Mouse (Mus musculus) mesoderm, embryonic 11.5 days (tissue): ENCODE measurements at regions not wholly inside any gene's neighbourhood (a gene's known extent, or its start where the extent isn't known, plus 50 kb on each side); places are given as distances from the start of the nearest gene placed in this dataset.

Experiments used
- DNase-seq: peaks from one replicate; pipeline ENCODE4 v3.0.0-alpha.2; 2012; ENCODE audit warnings: low read depth, low spot score

- DNase-seq = no peak
Measured at GRCm38 (mm10) chr5:46578540-46579173, 721.2 kb upstream of the Lcorl start.

- DNase-seq = peak; percentile 2
Measured at GRCm38 (mm10) chr5:46573869-46574268, 716.5 kb upstream of the Lcorl start.

DNA sequence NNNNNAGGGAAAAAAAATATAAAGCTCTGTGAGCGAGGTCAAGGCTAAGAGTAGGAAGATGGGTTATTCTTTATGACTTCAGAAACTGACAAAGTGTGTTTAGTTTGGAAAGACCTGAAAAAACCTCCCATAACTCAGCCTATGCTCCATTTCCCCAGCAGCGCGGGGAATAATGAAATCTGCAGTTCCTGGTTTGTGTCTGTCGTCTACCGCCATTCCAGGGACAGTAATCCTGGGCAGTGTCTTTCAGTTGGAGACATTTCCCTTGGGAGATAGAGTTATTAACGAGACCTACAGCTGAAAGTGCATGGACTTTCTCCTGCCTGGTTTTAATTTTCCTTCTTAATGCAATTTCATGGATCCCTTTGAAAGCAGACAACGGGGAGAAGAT lies 715.9 kb upstream of the Lcorl start:
- peak; percentile 24 for DNase-seq

DNA sequence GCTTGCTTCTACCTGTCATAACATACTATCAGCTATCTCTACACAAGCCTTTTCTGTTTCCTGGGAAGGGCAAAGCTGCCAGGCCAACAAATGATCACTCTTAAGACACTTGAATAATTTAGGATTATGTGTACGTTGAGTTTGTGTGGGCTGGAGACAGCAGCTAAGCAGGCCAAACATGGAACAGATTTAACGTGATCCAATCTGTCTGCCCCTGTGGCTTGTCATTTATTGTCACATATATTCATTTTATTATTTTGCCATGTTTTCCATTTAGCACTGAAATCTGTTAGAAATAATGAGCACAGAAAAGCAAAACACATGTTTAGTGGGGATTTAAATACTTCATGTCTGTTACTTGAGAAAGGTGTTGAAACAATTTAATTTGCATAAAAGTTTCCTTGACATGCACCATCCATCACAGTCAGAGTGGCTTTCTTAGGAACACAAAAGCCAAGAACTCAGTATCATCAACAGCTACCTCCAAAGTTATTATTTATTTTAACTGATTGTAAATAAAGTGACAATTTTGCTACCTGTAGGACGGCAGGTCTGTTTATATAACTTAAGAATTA lies 699.4 kb upstream of the Lcorl start:
- DNase-seq = no peak

DNA sequence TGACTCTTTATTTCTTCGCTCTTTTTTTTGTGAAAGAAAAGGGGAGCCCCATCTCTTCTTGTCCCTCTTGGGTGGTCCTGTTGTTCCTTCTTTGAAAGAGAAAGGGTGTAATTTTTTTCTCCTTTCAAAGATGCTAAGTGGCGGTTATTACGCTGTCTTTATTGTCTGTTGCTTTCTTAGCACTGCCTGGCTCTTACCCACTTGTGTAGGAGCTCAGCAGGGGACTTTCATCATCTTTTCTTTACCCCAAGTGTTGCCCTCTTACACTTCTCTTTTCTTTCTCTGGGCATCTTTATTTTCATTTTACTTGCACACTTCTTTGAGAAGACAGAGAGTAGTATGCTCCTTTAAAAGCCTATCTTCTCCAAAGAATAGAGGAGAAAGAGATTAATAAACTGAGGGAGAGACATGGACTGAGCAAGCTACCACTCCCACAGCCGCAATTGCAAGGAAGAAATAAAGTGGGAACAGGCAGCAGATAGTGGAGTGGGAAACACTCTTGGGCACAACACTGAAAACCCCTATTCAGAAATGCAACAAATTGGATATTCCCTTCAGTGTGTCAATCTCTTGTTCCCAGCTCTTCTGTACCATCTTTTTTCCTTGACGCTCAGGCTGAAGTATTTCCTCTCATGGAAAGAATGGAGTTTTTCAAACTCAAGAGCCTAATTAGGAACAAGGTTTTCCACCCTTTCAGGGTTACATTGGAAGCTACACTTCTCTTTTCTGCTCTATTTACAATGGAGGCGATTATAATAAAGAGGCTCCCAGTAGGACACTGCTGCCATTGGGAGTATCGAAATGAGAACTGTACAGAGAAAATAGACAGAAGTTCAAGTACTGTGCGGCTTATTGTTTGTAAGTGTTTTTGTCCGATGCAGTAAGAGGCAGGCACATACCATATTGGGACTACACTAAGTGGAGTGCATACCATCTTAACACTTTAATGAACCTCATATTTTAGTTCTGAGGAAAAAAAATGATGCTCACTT lies 684.2 kb upstream of the Lcorl start:
- DNase-seq = no peak
